Mouse (Mus musculus): ENCODE results near the gene Shisa8.
"Not testable (repeated sequence)": the region's sequence is repeated elsewhere in the genome, so short reads cannot be mapped to it uniquely, and the experiment has no call there.

Shisa8 gene

GRCm38 (mm10) chr15:82212752-82213063 is at the start of gene Shisa8:
Shisa8 (minus strand) TSS chr15:82212815.
- no peak for DNase-seq

GRCm38 (mm10) chr15:82259510-82259909 is 46.9 kb upstream of the Shisa8 start:
- DNase-seq, result peak; percentile 65

DNA sequence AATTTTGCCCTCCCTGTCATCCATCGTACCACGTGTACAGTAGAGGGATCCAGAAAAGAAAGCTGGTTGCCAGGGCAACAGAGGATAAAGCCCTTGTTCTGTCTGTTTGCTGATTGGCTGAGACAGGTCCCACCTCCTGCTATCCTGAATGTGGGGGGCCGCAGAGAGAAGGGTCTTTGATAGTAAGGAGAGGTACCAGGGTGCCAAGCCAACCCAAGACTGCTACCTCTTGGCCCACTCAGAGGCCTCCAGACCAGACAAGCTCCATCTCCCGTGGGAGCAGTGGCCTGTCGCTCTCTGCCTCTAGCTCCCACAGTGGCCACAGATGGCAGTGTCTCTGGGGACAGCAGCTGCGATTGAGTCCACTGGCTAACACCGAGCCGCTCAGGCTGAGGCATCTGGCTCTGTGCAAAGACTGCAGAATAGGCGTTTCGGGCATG is 43.3 kb upstream of the Shisa8 start:
- DNase-seq, result peak; percentile 92

DNA sequence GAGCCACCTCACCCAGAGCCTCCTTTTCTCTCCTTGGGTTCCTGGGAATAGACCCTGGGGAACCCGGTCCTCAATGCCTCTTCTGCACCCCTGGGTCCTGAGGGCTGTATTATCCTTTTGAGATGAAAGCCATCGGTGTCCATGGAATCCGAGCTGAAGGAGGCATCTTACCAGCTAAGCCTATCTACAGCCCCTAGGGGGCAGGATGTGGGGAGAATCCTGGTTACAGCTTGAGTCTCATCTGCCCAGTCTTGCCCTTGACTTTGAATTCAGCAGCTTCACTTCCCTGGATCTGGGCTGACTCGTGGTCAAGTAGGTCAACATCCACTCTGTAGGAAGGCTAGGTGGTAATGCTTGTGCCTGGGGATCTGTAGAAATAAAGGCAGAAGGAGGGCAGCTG is 42.6 kb upstream of the Shisa8 start:
- DNase-seq, result peak; percentile 39

- no peak for DNase-seq
These were observed 39.5 kb upstream of the Shisa8 start, which contains the start of gene 1500009C09Rik for GRCm38 (mm10) chr15:82252097-82252496. 1500009C09Rik (plus strand) TSS chr15:82252397.

GRCm38 (mm10) chr15:82251579-82251978 is 39.0 kb upstream of the Shisa8 start:
- DNase-seq, result no peak

GRCm38 (mm10) chr15:82247131-82247776 is 34.6 kb upstream of the Shisa8 start:
- no peak for DNase-seq

GRCm38 (mm10) chr15:82244805-82245161 is 32.2 kb upstream of the Shisa8 start:
- not testable (repeated sequence) for DNase-seq

DNA sequence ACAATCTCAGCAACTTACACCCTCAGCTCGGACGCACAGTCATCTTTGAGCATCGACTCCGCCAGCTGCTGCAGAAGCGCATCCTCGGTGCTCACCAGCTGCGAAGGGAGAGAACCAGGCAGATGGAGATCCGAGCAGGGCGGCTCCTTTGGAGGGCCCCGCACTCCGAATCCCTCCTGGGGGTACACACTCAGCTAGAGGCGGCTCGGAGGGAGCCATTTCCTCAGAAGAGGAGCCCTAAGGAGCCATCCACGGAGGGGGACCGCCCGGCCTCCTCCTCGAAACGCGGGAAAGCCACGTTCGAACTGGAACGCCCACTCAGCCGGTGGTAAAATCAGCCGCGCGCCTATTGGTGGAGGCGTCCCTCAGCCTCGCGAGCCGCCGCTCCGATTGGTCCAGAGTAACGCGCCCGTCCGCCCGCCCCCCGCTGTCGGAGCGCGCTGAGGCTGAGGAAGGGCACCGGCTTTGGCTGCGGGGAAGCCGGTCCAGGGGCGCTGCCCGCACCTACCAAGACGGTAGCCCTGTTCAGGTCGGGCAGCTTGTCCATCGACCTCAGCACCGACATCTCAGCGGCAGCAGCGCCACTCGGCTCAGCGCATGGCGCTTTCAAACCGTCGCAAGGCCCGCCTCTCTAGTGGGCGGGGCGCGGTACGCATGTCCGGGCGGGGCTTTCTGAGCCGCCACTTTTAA is 31.6 kb upstream of the Shisa8 start, which contains the start of gene Cenpm:
Gene Cenpm (minus strand): TSS at position 634 of the 690 bp plus-strand sequence.
- DNase-seq, result peak; percentile 94

- no peak for DNase-seq
These were observed 31.1 kb upstream of the Shisa8 start for GRCm38 (mm10) chr15:82243742-82244114.

GRCm38 (mm10) chr15:82243311-82243710 is 30.7 kb upstream of the Shisa8 start:
- DNase-seq, result no peak

GRCm38 (mm10) chr15:82236565-82236964 is 23.9 kb upstream of the Shisa8 start:
- DNase-seq, result peak; percentile 78

DNA sequence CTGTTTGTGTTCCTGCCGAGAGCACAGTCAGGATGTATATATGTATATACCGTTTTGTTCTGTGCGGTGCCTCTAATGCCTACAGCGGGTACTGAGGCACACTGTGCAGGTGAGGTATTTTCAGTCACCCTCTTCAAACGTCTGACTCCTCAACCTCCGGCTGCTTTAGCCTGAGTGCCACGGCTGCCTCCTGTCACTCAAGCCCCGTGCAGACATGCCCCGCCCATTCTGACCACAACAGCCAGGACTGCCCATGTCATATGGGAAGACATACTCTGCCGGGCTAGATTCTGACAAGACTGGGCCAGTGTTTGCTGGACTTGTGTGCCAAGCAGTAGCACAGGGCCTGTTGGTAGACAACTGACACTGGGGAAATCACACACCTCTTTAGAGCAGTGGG is 23.0 kb upstream of the Shisa8 start:
- DNase-seq, result no peak

- no peak for DNase-seq
These were observed 20.0 kb upstream of the Shisa8 start for GRCm38 (mm10) chr15:82232651-82233050.

DNA sequence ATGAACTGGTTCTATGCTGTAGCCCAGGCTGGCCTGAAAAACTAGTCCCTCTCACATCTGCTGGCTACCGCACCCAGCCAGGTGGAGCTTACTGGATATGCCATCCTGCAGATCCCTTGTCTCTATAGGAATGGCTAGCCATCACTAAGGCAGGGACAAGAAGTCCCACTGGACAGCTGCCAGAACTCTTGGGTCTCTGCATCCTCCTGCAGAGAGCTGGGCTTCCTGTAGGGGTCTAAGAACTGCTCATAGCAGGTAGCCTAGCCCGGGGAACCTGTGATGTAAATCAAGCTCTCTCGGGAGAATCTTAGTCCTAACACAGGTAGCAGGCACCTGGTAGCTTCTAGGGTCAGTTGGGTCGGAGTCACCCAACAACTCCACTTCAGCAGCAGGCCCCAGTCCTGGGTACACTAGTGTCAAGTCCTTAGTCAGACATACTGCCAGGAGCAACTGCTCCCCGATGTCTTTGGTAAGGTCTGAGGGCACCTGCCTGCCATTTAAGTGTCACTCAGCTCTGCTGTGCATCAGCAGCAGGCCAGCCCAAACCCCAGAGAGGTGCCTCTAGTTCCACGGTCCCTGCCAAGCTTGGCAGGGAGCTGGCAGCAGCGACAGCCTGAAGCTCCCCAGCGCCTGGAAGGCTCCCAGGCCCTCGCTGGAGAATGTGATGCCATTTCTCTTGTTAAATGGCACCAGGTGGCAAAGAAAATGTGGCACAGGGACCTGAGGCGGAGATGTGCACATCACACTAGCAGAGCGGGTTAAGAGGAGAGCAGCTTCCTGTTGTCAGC is 19.2 kb upstream of the Shisa8 start:
- DNase-seq, result no peak

DNA sequence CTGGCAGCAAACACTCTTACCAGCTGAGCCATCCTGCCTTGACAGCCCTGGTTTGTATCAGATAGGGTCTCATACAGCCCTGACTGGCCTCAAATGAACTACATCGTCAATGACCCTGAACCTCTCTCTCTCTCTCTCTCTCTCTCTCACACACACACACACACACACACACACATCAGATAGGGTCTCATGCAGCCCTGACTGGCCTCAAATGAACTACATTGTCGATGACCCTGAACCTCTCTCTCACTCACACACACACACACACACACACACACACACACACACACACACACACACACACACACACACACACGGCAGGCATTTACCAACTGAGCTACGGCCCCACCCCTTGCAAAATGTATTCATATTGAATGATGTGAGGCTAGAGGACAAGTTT is 18.5 kb upstream of the Shisa8 start:
- DNase-seq, result no peak

DNA sequence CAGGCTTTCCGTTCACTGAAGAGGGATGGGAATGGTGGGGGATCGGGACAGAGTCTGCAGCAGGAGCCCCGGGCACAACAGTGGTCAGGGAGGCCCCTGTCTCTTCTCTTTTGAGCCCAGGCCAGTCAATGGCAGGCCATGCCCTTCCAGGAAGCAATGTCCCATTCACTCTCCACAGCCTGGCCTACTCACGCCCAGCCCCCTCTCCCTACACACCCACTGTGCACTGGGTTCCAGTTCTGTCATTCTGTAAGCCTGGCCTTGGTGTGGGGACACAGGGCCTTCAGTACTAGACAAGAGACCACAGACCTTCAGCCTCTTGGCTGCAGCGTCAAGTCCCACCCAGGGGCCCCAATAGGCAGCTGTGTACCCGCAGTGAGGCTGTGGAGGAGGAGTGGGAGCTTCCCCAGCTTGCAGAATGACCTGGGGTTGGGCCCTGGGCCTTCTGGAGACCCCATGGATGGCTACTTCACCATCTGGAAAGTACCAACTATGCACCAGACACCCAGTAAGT is 17.5 kb upstream of the Shisa8 start:
- no peak for DNase-seq

DNA sequence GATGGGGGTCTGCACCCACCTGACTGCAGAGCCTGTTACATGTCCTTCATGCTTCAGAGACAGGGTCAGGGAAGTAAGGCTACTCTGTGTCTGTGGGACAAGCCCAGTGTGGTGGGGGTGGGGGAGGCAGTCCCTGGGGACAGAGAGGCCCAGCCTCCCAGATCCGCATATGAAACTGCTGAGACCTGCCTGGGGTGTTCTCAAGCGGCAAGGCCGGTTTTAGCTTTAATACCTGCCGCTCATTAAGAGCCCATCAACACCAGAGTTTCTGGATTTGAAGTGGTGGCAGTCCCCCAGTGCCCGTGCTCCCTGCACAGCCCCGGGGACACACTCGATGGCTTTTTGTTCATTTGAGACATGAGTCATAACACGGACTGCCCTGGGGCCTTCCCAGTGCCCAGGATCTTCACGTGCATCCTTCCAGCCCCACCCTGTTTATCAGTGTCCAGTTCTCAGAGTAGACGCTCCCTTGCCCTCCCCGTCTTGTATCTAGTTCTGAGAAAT is 17.0 kb upstream of the Shisa8 start:
- DNase-seq, result no peak

DNA sequence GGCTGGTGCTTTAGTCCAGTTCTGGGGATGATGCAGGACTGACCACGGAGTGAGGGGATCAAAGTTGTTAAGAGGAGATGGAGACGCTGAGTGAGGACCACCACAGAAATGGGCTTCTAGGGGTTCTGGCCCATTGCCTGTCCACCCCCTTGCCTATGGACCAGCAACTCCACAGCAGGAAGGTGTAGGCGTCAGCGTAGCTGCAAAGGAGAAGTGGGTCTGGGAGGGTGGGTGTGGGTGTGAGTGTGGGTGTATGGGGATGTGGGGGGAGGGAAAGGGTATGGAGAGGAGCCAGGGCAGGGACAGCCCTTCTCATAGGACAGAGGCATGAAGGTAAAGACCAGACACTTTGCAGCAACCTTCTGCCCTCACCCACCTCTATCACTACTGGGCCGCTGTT is 13.2 kb upstream of the Shisa8 start:
- no peak for DNase-seq

- no peak for DNase-seq
These were observed 12.1 kb upstream of the Shisa8 start for GRCm38 (mm10) chr15:82224602-82225215.

- DNase-seq, result no peak
These were observed 11.3 kb upstream of the Shisa8 start, which contains the start of gene Tnfrsf13c for GRCm38 (mm10) chr15:82223657-82224601. Tnfrsf13c (minus strand) TSS chr15:82224369.

- DNase-seq, result no peak
These were observed 10.6 kb upstream of the Shisa8 start for GRCm38 (mm10) chr15:82223251-82223650.

Measured in right cerebral cortex, adult 18-20 months (tissue).